Mouse (Mus musculus): Measurements from ENCODE around the gene Nrl. TPM values are rescaled to one million over a fixed set of nuclear protein-coding genes. Genes with fewer than 3 reads are reported as not detected.
A peak's percentile ranks its signal among the peaks of the same experiment; 100 is the strongest.

Nrl gene
- total RNA-seq, 4 experiments from 2014 or later: 0.46 to 0.82 (median 0.69) TPM

DNA sequence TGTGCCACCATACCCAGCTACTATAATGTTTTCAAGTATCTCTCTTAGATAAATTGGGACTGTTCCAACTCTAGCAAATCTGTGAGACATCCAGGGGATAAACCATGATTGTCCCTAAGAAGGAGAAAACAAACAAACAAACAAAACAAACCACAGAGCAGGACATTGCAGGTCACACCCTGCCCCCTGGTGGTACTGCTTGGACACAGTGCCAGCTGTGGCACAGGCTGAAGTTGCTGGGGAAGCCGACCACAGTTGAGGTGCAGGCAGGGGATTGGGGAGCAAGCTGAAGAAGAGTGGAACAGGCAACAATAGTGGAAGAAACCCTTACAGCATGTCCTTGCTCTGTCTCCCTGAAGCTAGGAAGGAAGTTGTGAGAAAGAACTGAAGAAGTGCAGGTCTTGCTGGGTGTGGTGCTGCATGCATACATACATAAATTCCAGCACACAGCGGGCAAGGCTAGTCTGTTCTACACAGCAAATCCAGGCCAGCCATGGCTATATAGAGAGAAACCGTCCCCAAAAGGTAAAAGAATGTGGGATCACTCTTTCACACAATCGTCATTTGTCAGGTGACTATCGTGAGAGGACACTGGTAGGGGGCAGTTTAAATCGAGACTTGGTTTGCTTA, 11.4 kb upstream of the Nrl start:
- no peak for DNase-seq (ENCODE audit: low spot score in 2 of 2)

DNA sequence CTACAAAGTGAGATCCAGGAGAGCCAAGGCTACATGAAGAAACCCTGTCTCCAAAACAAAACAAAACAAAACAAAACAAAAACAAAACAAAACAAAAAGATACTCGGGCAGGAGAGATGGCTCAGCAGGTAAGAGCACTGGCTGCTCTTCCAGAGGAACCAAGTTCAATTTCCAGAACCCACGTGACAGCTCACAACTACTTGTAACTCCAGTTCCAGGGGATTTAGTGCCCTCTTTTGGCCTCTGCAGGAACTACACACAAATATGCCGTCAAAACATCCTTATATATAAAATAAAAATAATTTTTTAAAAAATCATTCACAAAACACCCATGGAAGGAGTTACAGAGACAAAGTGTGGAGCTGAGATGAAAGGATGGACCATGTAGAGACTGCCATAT, 3.2 kb upstream of the Nrl start:
- DNase-seq (ENCODE audit: low spot score in 2 of 2): no peak

GRCm38 (mm10) chr14:55526674-55527073, 1.9 kb upstream of the Nrl start:
- DNase-seq (ENCODE audit: low spot score in 2 of 2): no peak

DNA sequence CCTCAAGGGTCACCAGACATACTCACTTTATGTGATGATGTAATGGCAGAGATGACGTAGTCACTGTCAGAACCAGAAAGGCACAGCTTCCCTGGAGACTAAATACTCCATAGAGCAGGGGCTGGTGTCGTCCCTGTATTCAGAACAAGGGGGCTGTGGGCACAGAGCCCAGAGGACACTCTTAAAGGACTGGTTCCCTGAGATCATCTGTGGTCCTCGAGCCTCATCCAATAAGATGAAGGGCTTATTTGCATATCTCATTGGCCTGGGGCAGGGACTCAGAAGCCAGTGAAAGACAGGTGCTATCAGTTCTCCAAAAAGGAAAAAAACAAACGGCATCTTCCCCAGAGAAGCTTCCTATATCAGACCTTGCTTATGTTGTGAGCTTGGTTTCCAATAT, 719 bp downstream of the Nrl start:
- DNase-seq (ENCODE audit: low spot score in 2 of 2): no peak

GRCm38 (mm10) chr14:55520451-55521361, 4.1 kb downstream of the Nrl start:
- DNase-seq (ENCODE audit: low spot score in 2 of 2): peak in 1 of 2 experiments; percentile 54

DNA sequence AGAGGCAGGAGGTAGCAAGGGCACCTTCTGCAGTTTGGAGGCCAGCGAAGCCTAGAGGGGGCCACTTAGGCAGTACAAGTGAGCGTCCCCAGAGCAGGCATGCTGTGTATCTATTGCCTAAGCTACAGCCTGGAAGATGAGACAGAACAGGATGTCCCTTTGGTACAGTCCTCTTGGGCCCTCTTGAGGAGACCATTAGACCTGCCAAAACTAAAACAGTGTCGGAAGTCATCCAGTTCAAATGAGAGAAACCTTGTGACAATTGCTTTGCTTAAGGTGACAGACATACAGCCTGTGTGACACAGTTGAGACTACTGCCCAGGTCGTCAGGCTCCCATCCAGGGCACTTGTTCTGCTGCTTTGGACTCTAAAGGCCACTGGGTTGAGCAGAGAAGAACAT, 5.2 kb downstream of the Nrl start:
- no peak for DNase-seq (ENCODE audit: low spot score in 2 of 2)

- DNase-seq (ENCODE audit: low spot score in 2 of 2): peak in 1 of 2 experiments; percentile 87
Observed at GRCm38 (mm10) chr14:55518897-55519296, 5.9 kb downstream of the Nrl start.

DNA sequence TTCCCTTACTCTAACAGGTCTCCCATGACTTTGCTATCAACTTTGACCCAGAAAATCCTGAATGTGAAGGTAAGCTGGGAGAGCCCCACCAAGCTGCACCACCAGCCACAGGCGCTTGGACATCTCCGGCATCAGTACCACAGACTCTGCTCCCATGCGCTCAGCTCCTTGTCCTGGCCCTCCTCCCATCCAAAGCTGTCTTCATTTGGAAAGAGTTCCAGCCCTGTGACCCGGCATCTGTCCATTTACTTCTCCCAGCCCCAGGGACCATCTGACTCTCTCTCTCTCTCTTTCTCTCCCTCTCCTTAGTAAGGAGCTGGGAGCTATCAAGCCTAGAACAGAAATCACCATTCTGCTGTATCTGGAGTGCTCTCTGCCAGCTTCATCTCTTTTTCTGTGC, 8.9 kb downstream of the Nrl start:
- no peak for DNase-seq (ENCODE audit: low spot score in 2 of 2)

- DNase-seq (ENCODE audit: low spot score in 2 of 2): no peak
Observed at GRCm38 (mm10) chr14:55513927-55514326, 10.9 kb downstream of the Nrl start.

DNA sequence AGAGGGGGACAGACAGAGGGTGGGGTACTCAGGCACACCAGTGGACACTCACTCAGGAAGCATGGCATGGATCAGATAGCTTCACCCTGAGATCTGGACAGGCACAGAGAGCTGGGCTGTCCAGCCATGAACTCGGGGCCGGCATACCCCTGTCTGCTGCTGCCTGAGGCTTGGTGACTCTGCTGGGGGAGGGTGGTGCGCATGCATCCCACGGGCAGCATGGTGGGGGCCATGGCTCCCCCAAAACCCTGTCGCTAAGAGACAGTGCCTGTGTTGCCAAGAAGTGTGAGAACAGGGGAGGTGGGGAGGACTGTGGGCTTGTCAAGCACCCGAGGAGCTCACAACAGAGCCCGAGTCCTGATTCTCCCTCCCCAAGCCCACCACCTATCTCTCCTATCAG, 13.7 kb downstream of the Nrl start:
- DNase-seq (ENCODE audit: low spot score in 2 of 2): peak in 1 of 2 experiments; percentile 82

- DNase-seq (ENCODE audit: low spot score in 2 of 2): peak in 1 of 2 experiments; percentile 77
Observed at GRCm38 (mm10) chr14:55510125-55510731, 14.6 kb downstream of the Nrl start, which contains the start of gene Cpne6. Gene Cpne6 (plus strand): TSS chr14:55510445.

DNA sequence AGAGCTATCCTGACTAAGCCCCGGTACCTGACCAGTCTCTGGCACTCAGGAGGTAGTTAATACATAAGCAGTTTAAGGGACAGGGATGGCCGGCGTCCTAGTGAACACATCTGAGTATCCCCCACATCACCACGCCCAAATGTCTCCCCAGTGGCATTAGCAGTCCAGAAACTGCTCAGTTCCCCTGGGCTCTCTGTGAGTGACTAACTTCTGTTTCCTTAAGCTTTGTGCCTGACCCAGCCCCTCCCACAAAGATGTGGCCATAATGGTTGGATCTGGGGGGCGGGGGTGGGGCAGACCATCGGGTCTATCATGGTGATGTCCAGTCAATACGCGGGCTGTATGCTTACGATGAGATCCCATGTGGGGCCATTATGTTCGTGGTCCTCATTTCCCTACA, 15.2 kb downstream of the Nrl start:
- no peak for DNase-seq (ENCODE audit: low spot score in 2 of 2)

DNA sequence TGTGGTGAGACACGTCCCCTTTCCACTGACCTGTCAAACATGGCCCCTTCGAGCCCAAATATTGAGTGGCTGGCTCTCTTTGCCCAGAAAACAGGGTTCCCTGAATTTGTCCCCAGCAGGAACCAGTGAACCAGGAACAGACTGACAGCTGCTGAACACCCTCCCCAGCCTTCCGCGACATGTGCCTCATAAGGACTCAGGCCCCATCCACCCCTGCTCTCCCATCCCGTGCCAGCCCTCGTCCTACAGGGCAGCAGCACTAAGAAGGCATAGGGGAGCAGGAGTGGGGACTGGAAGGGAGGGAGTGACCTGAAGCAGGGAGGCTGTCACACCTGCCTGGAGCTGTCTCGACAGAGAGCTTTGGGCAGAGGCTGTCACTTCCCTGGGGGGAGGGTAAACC, 17.0 kb downstream of the Nrl start:
- no peak for DNase-seq (ENCODE audit: low spot score in 2 of 2)

- DNase-seq (ENCODE audit: low spot score in 2 of 2): no peak
Observed at GRCm38 (mm10) chr14:55505612-55506011, 19.2 kb downstream of the Nrl start.

DNA sequence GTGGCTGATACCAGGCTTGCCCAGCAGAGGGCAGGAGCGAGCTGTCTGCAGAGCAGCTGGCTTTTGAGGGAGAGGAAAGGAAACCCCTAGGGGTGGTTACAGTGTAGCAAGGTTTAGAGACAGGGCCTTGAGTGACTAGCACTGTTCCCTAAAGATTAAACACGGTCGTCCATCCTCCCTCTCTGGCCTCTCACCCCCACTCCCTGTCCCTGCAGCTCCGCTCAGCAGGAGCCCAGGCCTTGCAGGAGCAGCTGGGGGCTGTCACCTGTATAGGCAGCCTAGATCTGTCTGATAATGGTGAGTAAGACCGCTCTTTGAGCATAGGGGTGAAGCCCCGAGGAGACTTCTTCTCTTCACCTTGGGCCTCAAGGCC, 27.3 kb downstream of the Nrl start:
- DNase-seq (ENCODE audit: low spot score in 2 of 2): peak in 1 of 2 experiments; percentile 87

DNA sequence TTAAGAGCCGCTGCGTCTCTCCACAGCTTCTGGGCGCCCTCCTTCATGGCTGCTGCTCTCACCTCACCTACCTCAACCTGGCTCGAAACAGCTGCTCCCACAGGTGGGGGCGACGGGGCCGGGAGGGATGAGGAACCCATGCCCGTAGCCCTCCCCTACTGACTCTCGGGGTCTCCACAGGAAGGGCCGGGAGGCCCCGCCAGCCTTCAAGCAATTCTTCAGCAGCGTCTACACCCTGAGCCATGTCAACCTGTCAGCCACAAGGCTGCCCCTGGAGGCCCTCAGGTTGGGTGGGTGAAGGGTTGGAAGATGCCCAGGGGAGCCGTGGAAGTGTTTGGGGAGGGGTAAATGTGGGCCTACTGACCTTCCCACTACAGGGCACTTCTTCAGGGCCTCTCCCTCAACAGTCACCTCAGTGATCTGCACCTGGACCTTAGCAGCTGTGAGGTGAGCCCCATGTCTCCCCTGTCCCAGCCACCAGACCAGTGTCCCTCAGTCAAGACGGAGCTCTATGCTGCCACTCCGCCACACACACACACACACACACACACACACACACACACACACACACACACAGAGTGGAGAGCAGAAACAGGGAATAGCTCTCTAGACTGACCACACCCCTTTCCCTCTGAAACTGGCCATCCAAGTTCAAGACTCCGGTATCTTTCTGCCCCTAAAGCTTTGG, 27.9 kb downstream of the Nrl start:
- DNase-seq (ENCODE audit: low spot score in 2 of 2): no peak

- no peak for DNase-seq (ENCODE audit: low spot score in 2 of 2)
Observed at GRCm38 (mm10) chr14:55495509-55496240, 29.1 kb downstream of the Nrl start.

GRCm38 (mm10) chr14:55492103-55492502, 32.7 kb downstream of the Nrl start:
- DNase-seq (ENCODE audit: low spot score in 2 of 2): no peak

DNA sequence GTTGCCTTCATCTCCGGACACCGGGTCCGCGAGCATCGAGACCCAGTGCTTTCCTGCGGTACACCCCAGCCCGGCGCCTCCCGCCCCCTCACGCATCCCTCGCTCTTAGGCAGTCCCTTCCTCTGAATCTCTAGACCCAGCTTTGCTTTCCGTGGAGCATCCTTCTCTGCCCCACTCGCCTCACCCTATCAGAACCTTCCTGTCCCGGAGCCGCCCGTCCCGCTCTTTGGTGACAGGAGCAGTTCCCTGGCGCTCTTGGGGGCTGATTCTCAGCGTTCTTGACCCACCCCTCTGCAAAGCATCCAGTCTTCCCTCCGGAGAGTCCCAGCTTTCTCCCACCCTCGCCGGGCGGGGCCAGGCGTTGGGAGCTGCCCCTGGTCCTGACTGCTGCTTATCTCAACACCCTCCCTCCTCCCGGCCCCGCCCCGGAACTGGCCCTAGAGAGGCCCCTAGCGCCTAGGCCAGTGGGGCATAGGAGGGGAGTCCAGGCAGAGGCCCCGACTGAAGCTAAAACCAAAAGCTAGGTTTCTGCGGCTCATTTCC, 33.4 kb downstream of the Nrl start:
- DNase-seq (ENCODE audit: low spot score in 2 of 2): peak; percentile 45 to 66

DNA sequence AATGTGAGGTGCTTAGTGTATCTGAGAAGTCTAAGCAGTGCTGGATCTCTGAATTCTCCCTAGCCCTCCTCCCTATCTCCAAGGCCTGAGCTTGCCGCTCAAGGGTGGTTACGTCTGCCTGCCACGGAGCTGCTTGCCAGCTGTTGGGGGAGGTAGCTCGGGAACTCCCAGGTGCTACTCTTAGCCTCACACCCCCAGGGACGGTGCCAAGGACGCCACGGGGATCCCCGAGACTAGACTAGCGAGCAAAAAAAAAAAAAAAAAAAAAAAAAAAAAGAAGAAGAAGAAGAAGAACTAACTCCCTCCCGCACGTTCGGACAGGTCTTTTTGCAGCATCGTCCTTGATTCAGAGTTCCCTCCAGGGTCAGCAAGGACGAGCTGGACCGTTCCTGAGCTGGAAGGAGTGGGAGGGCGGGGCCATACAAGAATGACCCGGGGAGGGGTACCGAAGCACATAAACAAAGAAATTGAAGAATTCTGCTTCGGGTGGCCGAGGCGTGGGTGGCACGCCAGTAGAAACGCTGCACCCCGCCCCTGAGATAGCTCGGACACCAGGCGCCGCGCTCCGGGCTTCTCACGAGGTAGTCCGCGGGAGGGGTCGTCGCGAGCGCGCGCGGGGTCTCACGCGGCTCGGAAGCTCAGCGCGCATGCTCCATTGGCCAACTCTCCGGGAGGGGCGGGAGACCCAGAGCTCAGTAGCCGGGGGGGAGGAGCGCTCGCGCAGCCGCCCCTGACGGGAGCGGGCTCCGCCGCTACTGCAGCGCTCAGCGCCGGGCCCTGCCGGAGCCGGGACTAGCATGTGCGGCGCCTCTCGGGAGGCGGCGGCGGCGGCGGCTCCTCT, 34.2 kb downstream of the Nrl start, which contains the start of gene Carmil3:
Gene Carmil3 (plus strand): TSS at position 291 of the 841 bp plus-strand sequence.
- peak; percentile 69 to 86 for DNase-seq (ENCODE audit: low spot score in 2 of 2)

Data from left cerebral cortex, adult 8-10 months (tissue).